Mouse (Mus musculus) A20 (cell line): Measurements from ENCODE around the gene Slc9a5.

ENCODE experiments used
- DNase-seq: peaks from one replicate; pipeline ENCODE4 v3.0.0-alpha.2; 2011; ENCODE audit warnings: low read depth, low spot score

Slc9a5 gene

DNA sequence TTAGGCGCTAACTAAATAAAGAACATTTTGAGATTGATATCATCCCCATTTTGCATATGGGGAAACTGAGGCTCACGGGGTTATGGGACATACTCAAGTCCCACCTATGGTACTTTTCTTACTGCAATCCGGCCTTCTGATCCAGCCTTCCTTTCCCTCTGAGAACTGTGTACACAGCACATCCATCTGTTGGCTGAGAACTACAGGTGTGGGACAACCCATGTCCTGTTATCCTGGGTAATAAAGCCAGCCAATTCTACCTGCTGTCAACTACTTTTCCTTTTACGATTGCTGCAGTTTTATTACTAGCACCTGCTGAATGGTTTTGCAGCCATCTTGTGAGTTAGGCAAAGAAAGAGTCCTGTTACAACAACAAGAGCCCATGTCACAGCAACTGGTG lies 5.9 kb downstream of the Slc9a5 start:
- no peak for DNase-seq

DNA sequence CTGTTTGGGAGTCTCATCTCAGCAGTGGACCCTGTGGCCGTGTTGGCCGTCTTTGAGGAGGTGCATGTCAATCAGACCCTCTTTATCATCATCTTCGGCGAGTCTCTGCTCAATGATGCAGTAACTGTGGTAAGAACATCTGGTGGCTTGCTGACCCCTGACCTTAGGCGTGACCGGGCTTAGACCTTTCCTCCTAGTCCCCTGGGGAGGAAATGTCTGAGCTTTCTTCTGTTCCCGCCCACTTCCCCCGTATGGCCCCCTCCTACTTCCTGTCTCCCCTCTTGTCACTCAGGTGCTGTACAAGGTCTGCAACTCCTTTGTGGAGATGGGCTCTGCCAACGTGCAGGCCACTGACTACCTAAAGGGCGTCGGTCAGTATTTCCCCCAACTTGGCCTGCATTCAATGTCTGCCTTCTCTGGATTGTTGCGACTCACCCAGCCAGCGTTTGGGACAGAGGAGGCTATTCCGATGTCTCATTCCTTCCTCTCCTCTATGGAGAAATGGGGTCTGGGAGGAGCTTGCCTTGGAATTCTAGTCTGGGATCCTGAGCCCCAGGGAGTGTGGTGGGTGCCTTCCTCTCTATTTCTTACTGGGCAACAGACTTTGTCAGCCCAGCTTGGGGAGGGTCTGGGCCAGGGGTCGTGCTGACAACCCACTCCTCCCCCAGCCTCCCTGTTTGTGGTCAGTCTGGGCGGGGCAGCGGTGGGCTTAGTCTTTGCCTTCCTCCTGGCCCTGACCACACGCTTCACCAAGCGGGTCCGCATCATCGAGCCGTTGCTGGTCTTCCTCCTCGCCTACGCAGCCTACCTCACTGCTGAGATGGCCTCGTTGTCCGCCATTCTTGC lies 6.8 kb downstream of the Slc9a5 start:
- DNase-seq: peak; percentile 74

DNA sequence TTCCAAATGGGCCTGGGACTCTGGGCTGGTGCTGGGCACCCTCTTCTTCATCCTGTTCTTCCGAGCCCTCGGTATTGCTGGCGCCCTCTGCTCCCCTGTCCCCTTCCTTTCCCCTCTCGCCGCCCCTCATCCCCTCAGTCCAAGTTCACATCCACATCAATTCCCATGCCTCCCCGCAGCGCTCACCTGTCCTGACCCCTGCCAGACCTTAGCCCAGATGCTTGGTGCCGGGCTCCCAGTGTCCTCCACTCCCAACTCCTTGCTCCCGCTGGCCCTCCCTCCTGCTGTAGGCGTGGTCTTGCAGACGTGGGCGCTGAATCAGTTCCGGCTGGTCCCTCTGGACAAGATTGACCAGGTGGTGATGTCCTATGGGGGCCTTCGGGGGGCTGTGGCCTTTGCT lies 8.0 kb downstream of the Slc9a5 start:
- DNase-seq: no peak

DNA sequence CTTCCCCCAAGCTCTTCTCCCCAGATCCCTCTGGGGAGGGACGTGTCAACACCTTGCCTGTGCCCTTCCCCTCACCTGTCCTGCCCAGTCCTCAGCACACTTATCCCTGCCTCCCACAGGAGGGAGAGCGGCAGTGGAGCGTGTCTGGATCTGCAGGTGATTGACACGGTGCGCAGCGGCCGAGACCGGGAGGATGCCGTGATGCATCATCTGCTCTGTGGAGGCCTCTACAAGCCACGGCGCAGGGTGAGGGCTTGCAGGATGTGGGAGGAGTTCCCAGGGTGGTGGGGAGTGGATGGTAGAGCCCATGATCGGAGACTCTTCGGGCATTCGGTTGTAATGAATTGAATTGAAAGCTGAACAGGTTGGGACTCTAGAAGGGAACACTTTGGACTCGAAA lies 10.6 kb downstream of the Slc9a5 start:
- DNase-seq: no peak

DNA sequence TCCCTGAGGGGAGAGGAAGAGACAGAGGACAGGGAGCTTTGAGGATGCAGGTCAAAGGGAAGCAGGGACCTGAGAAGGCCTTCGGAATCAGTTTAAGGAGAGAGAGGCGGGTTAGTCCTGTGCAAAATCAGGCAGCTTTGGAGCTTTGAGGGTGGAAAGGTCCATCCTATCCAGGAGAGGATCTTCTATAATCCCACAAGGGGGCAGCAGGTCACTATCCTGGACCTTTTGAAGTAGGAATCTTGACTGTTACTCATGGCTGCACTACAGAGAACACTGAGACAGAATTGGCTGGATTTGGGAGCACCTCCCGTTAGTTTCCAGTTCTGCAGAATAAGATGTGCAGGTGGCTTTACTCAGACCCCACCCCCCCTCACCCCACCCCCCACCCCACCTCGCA lies 11.0 kb downstream of the Slc9a5 start:
- no peak for DNase-seq

DNA sequence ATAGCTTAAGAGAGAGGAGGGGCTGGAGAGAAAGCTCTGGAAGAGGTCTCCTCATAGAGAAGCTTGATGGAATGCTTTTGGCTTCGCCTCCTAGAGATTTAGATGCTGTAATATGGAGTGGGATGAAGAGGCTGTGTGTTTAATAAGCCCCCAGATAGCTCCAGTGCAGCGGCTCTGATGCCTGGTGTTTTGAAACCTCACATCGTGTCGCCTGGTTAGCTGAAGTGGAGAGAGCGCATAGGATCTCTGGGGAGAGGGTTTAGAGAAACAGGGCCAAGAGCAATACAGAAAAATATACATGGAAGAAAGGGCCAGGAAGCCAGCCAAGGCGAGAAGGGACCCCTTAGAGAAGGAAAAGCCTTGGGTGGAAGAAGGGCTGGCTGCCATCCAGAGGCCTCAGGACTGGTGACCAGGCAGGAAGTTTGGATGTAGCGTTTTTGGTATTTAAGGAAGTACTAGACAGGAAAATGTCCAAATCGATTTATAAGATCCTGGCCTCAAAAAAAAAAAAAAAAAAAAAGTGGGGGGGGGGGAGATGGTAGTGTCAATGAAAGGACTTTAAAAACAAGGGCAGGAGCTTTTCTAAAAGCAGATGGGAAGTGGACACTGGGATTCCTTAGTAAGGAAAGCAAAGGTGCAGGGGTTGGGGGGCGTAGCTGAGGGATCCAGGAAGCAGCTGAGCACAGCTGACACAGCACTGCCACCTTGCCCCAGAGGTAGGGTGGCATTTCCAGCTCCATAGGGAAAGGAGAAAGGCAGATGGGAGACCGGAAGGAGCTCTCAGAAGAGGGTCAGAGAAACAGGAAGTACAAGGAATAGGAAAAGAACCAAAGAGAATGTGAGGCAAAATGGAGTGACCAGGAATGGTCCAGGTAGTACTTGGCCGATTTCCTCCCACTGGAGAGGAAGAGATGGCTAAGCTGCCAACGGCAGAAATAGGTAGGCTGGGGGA lies 13.4 kb downstream of the Slc9a5 start:
- no peak for DNase-seq

DNA sequence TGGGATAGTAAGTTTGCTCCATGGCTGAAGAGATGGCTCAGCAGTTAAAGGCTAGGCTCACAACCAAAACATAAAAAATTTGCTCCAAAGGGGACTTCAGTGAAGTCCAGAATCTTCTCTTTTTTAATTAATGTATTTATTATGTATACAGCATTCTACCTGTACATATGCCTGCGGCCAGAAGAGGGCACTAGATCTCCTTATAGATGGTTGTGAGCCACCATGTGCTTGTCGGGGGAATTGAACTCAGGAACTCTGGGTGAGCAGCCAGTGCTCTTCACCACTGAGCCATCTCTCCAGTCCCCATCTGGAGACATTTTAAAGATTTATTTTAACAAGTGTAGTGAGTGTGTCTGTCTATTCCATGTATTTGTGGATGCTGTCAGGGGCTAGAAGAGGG lies 18.5 kb downstream of the Slc9a5 start:
- peak; percentile 47 for DNase-seq

DNA sequence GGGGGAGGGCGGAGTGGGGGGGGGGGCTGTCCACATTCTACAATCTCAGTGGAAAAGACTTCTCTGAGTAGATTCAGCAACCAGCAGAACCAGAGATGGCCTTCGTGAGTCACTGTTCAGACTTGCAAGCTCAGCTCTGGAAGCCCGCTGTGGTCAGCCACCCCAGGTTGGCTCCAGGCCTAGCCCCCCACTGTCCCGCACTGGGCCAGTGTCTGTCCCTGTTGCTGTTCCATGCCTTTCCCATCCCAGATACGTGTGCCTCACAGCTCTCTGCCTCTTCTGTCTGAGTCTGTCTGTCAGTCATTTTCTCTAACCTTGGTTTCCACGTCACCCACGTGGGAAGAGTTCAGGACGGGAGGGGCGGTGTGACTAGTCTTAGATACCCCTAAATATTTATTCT lies 23.8 kb downstream of the Slc9a5 start:
- DNase-seq: no peak

DNA sequence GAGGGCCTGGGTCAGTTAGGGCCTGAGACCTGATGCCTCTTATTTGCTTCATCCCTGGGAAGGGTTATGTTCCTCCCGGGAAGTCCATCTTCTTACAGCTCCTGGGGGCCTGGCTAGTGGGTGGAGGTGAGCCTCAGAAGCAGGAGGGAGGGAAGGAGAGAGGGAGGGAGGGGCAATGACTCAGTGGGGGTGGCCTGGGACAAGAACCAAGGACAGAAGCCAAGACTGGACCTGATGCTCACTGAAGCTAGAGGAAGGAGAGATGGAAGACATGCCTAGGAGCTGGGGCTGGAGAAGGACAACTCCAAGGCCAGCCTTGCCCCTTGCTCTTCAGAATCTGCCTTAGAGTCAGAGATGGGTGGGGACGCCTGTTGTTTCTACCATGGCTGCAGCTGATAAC lies 24.4 kb downstream of the Slc9a5 start, which contains the start of gene Plekhg4:
Gene Plekhg4, plus strand, starts transcription at position 243 of the 400 bp plus-strand sequence.
- no peak for DNase-seq

DNA sequence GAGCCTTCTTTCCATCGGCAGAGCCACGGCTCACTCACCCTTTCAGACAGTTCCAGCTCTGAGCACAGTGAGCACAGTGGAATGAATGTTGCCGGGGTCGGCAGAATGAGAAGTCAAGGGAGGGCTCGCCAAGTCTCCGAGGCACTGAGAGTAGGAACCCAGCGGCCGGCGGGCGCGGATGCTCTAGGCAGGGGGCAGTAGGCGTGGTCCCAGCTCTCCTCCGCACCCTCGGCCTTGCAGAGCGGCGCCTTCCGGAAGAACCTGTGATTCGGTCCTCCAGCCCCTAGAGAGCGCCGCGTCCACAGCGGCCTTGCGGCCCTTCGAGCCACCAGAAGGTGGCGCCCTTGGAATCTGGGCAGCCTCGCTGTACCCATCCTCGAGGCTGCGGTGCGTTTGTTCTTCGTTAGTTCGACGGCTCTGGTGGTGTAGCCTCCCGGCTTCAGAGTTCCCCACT lies 25.9 kb downstream of the Slc9a5 start:
- peak; percentile 65 for DNase-seq

DNA sequence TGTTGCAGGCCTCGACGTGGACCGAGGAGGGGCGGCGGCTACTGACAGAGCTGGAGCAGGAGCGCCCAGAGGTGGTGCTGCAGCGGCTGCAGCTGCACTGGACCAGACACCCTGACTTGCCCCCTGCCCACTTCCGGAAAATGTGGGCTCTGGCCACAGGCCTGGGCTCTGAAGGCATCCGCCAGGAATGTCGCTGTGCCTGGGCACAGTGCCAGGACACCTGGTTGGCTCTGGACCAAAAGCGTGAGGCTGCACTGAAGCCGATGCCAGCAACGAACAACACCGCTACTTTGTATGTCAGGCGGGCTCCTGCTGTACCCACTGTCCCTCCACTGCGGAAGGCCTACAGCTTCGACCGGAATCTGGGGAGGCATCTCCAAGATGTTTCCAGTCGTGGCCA lies 30.0 kb downstream of the Slc9a5 start:
- DNase-seq: no peak

DNA sequence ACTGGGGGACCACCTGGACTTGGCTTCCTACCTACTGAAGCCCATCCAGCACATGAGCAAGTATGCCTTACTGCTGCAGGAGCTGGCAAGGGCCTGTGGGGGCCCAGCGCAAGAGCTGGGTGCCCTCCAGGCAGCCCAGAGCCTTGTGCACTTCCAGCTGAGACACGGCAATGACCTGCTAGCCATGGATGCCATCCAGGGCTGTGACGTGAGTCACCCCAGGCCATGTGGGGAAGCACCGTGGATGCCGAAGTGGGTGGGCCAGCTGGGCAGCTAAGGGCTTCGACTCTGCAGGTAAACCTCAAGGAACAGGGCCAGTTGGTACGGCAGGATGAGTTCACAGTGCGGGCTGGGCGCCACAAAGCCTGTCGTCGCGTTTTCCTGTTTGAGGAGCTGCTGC lies 31.7 kb downstream of the Slc9a5 start:
- no peak for DNase-seq

DNA sequence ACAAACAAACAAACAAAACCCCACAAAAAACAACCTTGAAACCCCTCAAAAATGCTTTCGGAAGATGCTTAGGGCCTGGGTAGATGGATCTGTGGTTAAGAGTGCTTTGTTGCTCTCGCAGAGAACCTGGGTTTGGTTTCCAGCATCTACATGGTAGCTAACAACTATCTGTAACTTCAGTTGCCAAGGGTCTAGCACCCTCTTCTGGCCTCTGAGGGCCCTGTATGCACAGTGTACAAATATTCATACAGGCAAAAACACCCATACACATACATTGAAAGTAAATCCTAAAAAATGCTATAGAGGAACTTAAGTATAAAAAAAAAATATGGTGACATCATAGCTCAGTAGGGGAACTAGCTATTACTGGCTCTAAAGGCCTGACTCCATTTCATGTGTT lies 35.4 kb downstream of the Slc9a5 start:
- peak; percentile 16 for DNase-seq

DNA sequence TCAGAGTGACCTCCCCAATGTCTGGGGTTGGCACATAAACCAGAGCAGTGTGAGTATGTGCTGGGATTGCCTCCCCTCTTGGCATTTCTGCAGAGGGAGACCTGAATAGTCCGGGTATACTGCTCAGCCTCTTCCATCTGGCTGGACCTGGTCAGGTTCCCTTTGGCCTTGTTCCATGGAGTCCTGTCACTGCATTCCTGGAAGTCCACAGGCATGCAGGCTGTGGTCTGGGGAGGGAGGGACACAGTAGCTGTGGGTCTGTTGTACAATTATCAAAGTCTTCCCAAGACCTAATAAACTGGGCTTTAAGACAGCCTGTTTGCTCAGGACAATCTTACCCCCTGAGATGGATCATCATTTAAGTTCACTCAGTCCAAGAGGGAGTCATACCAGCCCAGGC lies 38.5 kb downstream of the Slc9a5 start:
- no peak for DNase-seq

DNA sequence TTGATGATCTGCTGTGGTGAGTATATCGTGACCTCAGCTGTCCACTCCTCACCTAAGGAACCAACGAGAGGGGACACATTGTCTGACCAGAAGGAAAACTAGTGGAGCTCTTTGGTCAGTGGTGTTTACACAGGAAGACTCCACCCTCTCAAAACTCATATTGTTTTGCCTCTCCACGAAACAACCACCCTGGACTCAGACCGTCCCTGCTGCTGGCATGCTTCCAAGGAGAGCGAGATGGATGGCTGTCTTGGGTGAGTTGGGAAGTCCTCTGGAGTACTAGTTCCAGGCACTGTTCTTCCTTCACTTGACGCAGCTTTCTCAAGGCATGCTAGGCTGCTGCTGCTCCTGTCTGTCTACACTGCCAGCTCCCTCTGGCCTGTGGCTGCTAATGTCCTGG lies 40.5 kb downstream of the Slc9a5 start:
- DNase-seq: no peak

DNA sequence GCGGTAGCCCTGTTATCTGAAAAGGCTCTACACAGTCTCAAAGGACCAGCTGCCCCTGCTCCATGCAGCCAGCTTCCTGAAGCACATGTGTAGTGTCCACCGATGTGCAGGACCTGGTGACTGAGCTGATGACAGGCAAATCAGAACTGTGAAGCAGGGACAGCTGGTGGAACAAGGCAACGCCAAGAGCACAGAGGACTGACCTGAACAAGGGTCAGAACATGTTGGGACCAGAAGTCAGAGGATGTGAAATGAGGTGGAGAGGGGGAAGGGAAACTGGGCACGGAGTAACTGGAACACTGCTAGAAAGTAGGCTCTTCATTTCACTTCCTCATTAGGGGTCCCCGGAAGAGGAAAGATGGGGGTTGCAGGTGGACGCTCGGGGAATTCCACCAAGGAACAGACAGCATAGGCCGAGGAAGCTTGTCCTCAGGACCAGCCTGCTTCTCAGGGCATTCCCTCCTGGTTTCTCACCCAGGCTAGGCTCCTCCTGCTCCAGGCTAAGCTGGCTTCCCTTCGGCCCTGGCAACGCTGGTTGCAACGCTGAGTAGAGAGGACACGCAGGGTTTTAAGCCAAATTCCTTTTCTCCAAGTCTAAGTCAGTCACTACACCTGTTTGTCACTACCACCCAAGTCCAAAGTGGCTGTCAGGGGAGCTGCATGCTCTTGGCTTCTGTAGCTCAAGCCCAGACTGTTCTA lies 44.6 kb downstream of the Slc9a5 start:
- DNase-seq: peak; percentile 73

DNA sequence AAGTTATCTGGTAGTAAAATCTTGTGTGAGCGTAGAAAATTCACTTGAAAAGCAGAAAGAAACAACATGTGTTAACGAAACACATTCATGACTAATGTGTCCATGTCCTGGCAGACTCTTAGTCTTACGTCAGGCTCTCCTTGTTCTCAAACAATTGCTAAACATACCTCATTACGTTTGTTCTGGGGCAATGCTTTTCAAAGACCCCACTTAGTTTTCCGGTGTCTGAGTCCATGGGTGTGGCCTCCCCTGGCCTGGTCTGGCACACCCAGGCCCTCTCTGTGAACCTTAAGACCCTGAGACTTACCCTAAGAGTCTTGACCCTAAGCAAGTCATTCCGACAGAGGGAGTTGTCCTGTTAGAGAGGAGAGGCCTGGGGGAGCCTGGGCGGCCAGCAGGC lies 45.3 kb downstream of the Slc9a5 start:
- DNase-seq: no peak

DNA sequence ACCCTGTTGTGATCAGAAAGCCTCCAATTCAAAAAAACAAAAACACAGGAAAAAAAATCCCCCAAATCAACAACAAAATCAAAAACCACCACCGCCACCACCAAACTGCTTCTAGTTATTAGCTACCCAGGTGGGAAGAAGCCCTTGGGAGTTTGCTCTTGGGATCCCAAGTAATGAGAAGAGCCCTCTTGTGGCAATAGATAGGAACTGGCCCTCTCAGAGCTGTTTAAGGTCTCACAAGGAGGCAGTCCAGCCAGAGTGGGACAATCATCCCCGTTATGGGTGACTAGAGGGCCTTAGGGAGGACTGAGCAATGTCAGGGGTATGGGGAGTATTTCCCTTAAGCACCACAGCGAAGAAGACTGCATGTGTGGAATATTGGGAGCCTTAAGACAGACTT lies 49.1 kb downstream of the Slc9a5 start:
- DNase-seq: peak; percentile 51

DNA sequence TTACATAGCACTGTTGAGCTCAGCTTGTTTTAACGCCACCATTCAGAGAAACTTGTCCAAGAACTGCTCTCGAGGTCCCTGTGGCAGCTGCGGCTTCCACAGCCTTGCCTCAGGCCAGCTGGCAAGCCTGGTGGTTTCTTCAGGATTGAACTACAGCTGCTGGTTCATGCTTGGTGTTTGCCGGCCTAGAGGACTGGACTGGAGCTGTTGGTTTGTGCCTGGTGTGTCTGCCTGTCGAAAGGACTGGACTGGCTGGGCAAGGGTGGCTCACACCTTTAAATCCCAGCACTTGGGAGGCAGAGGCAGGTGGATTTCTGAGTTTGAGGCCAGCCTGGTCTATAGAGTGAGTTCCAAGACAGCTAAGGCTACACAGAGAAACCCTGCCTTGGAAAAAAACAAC lies 51.4 kb downstream of the Slc9a5 start:
- no peak for DNase-seq

DNA sequence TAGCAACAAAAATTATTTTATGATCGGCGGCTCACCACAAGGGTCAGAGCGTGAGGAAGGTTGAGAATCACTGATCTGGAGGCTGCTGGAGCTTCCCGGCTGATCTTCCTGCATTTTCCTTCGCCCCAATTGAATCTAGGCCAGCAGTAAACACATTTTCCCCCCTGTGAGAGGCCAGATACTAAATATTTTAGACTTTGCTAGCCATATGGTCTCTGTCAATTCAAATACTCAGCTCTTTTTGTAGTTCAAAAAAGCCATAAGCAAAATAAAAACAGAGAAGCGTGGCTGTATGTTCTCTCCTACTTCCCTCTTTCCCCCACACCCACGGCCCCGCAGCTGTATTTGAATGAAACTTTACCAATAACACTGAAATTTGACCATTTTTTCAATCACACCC lies 54.8 kb downstream of the Slc9a5 start:
- DNase-seq: no peak

DNA sequence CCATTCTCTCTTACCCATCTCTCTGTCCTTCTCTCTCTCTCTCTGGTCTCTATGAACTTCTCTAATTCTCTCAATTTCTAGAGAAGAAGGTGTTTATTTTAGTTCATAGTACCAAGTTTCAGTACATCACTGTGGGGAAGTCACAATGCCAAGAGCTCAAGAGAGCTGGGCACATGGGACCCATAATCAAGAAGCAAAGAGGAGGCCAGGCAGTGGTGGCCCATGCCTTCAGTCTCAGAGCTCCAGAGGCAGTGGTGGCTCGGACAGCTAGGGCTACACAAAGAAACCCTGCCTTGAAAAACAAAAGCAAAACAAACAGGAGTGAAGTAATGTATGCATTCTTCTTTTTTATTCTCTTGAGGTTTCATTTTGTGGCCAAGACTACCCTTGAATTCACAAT lies 55.9 kb downstream of the Slc9a5 start:
- DNase-seq: no peak

DNA sequence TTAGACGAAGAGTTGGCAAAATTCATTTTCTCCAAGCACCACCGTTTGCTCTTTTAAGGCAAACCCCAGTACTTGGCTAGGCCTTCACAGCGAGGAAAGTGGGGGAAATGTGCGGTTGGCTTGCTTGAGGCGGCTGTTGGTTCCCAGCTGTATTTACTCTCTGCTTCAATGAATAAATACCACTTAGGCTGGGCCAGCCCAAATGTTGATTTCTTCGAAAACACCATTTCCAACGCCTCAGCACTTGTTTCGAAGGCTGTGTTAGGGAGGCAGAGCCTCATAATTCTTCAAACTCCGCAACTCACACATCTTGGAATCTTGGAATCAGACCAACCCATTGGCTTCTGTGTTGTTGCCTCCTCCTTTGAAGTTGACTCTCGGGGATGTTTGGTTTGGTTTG lies 57.8 kb downstream of the Slc9a5 start:
- DNase-seq: no peak
